ENCODE assay signal across 8 mouse cellular contexts in the genomic region with DNA sequence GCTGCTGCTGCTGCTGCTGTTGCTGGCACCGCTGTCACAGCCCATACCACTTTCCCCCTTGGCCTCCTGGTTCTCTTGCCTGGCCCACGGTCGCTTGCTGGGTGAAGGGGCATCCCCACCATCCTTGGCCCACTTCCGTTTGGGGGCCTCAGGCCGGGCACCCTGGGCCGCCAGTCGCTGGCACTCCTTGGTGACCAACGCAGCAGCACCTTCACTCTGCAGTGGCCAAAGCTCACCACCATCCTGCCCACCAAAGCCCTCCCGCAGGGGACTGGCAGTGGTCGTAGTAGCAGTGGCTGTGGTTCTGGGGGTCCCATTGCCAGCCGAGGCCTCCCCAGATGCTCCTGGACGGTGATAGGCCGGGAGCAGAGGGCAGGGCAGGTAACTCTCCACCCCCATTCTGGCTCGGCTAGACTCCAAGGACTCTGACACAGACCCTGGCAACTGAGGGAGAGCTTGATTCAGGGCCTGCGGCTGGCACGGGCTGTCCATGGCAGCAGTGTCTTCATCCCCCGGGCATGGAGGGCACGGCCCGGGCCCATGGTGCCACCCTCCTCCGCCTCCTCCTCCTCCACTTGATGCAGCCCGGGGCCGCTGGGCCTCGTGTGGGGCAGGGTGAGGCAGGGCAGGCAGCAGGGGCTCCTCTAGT. TPM values are rescaled to one million over a fixed set of nuclear protein-coding genes. Genes with fewer than 3 reads are reported as not detected.
DNase-seq lines count a peak whose midpoint lies in the region; ATAC-seq and TF ChIP-seq lines count a peak whose summit lies in the region.

No protein-coding gene starts in this region.

- peak overlapping the region; percentile 96 for H3K9ac ChIP-seq in heart, embryonic 13.5 days
- H3K9ac ChIP-seq in embryonic facial prominence, embryonic 14.5 days (ENCODE audit: low read depth, low read length): peak overlapping the region; percentile 90
- H3K9ac ChIP-seq in intestine, embryonic 15.5 days: peak overlapping the region; percentile 83
- H3K9ac ChIP-seq in liver, postnatal 0 days (replicated peaks): peak overlapping the region; percentile 82

- no peak for TF ChIP-seq CTCF in liver, postnatal 0 days (IDR thresholded peaks at IDR 0.05; ENCODE audit: low read depth)

- peaks cover 49% of the 10 kb centered on the region for H3K36me3 ChIP-seq in heart, embryonic 13.5 days
- peaks cover 37% of the 10 kb centered on the region for H3K36me3 ChIP-seq in embryonic facial prominence, embryonic 14.5 days (ENCODE audit: control insufficient read depth, insufficient read depth, low read length)
- 0 out of 2 replicates have a peak, but pooled peaks cover 3% of the 10 kb centered on the region for H3K36me3 ChIP-seq in intestine, embryonic 15.5 days
- H3K36me3 ChIP-seq in liver, postnatal 0 days (replicated peaks; ENCODE audit: insufficient read depth, low read length): peaks cover 18% of the 10 kb centered on the region

- WGBS in heart, embryonic 13.5 days: 66% methylated on average over 23 of the region's 23 CpGs
- 75% methylated on average over 20 of the region's 23 CpGs for WGBS in embryonic facial prominence, embryonic 14.5 days
- WGBS in intestine, embryonic 15.5 days: 65% methylated on average over 23 of the region's 23 CpGs
- 78% methylated on average over 22 of the region's 23 CpGs for WGBS in liver, postnatal 0 days (ENCODE audit: insufficient replicate concordance)

- no peaks in the 10 kb centered on the region for H3K27me3 ChIP-seq in heart, embryonic 13.5 days (replicated peaks)
- H3K27me3 ChIP-seq in embryonic facial prominence, embryonic 14.5 days (replicated peaks; ENCODE audit: control insufficient read depth, insufficient read depth, low read length): no peaks in the 10 kb centered on the region
- H3K27me3 ChIP-seq in intestine, embryonic 15.5 days (replicated peaks): no peaks in the 10 kb centered on the region
- no peaks in the 10 kb centered on the region for H3K27me3 ChIP-seq in liver, postnatal 0 days (ENCODE audit: insufficient read depth, low read length)

- H3K4me2 ChIP-seq in heart, embryonic 13.5 days: peak overlapping the region; percentile 87
- peak overlapping the region; percentile 69 for H3K4me2 ChIP-seq in embryonic facial prominence, embryonic 14.5 days (ENCODE audit: low read depth, low read length)
- peak overlapping the region; percentile 78 for H3K4me2 ChIP-seq in intestine, embryonic 15.5 days (replicated peaks)
- H3K4me2 ChIP-seq in liver, postnatal 0 days (ENCODE audit: low read depth, low read length): peak overlapping the region; percentile 61

- ATAC-seq in heart, embryonic 13.5 days (ENCODE audit: extremely low read depth, insufficient number of reproducible peaks, low FRiP score, low TSS enrichment): no peak
- no peak for ATAC-seq in embryonic facial prominence, embryonic 14.5 days (ENCODE audit: low read depth)
- ATAC-seq in intestine, embryonic 15.5 days: no peak
- no peak for ATAC-seq in liver, postnatal 0 days

- H3K27ac ChIP-seq in heart, embryonic 13.5 days (replicated peaks): peak overlapping the region; percentile 98
- no peak overlapping the region for H3K27ac ChIP-seq in embryonic facial prominence, embryonic 14.5 days (replicated peaks; ENCODE audit: low read depth, low read length)
- H3K27ac ChIP-seq in intestine, embryonic 15.5 days: no peak overlapping the region
- H3K27ac ChIP-seq in liver, postnatal 0 days (ENCODE audit: low read depth): peak overlapping the region; percentile 97

- H3K4me1 ChIP-seq in heart, embryonic 13.5 days: peaks cover 65% of the 10 kb centered on the region
- H3K4me1 ChIP-seq in embryonic facial prominence, embryonic 14.5 days (ENCODE audit: control insufficient read depth, insufficient read depth, low read length): peaks cover 27% of the 10 kb centered on the region
- H3K4me1 ChIP-seq in intestine, embryonic 15.5 days (replicated peaks): peaks cover 52% of the 10 kb centered on the region
- H3K4me1 ChIP-seq in liver, postnatal 0 days (ENCODE audit: insufficient read depth): peaks cover 56% of the 10 kb centered on the region

- intact Hi-C loops in left cerebral cortex, postnatal 25 days (cut with DNase I): loop anchor here (5.0 kb wide), 1 partner anchor 62 kb away; the partner anchor contains the start of gene Itpkc

- DNase-seq in heart, adult 8-10 months (ENCODE audit: low spot score): no peak
- DNase-seq in adrenal gland, adult 18-20 months (ENCODE audit: low spot score in 2 of 2): peak; percentile 70 to 79
- no peak for DNase-seq in embryonic facial prominence, embryonic 14.5 days (ENCODE audit: low spot score)
- DNase-seq in liver, postnatal 0 days: peak; percentile 50
- DNase-seq in c-Kit-positive CD71-positive TER-119-positive erythroid progenitor cells, embryonic 14.5 days (ENCODE audit: low spot score): no peak
- DNase-seq in left cerebral cortex, postnatal 25 days (ENCODE audit: low spot score in 2 of 2): no peak

- peak overlapping the region; percentile 80 for H3K4me3 ChIP-seq in heart, embryonic 13.5 days
- H3K4me3 ChIP-seq in embryonic facial prominence, embryonic 14.5 days (ENCODE audit: low read depth, low read length): peak overlapping the region; percentile 69
- peak overlapping the region; percentile 72 for H3K4me3 ChIP-seq in intestine, embryonic 15.5 days (replicated peaks)
- peak overlapping the region; percentile 68 for H3K4me3 ChIP-seq in liver, postnatal 0 days (ENCODE audit: low read depth, low read length)

- TF ChIP-seq EP300 in liver, postnatal 0 days (IDR thresholded peaks at IDR 0.05; ENCODE audit: low read depth): no peak

- H3K9me3 ChIP-seq in heart, embryonic 13.5 days: no peaks in the 10 kb centered on the region
- no peaks in the 10 kb centered on the region for H3K9me3 ChIP-seq in embryonic facial prominence, embryonic 14.5 days (ENCODE audit: control insufficient read depth, low read length)
- no peaks in the 10 kb centered on the region for H3K9me3 ChIP-seq in intestine, embryonic 15.5 days
- no peaks in the 10 kb centered on the region for H3K9me3 ChIP-seq in liver, postnatal 0 days (ENCODE audit: low read length)

RNA-seq across cellular contexts. Expression of gene Egln2, which starts 1.5 kb away (rescaled TPM):
- polyA plus RNA-seq in heart, embryonic 13.5 days (2015; fragmentation: Nextera tagmentation; extraction: Ambion mirVana): 48.1 and 52.7 TPM in 2 replicates
- 10 to 100 TPM; 60.7 to 62.6 (median 62.2) TPM for total RNA-seq in heart, adult 8-10 months (2022)
- 100 to 1,000 TPM in 1 of 2 experiments, 10 to 100 TPM in 1; 76.0 to 106 TPM for total RNA-seq in adrenal gland, adult 18-20 months (2021)
- polyA plus RNA-seq in embryonic facial prominence, embryonic 14.5 days (2014; fragmentation: Nextera tagmentation; extraction: Ambion mirVana): 41.1 and 47.1 TPM in 2 replicates
- polyA plus RNA-seq in intestine, embryonic 15.5 days (2015; fragmentation: Nextera tagmentation; extraction: Ambion mirVana): 68.1 and 73.0 TPM in 2 replicates
- 32.9 and 33.5 TPM in 2 replicates for polyA plus RNA-seq in liver, postnatal 0 days (2015; fragmentation: Nextera tagmentation; extraction: Ambion mirVana)
- 100 to 1,000 TPM in 1 of 2 experiments, 10 to 100 TPM in 1; 98.1 to 101 TPM for total RNA-seq in left cerebral cortex, postnatal 25 days (2021)

RNA-seq across cellular contexts. Expression of gene Cyp2t4, which starts 11.6 kb away (rescaled TPM):
- polyA plus RNA-seq in heart, embryonic 13.5 days (2015; fragmentation: Nextera tagmentation; extraction: Ambion mirVana): 0.12 TPM in 1 of 2 replicates, not detected in the other
- not detected for total RNA-seq in heart, adult 8-10 months (2022)
- not detected for total RNA-seq in adrenal gland, adult 18-20 months (2021)
- 0.26 and 1.0 TPM in 2 replicates for polyA plus RNA-seq in embryonic facial prominence, embryonic 14.5 days (2014; fragmentation: Nextera tagmentation; extraction: Ambion mirVana)
- polyA plus RNA-seq in intestine, embryonic 15.5 days (2015; fragmentation: Nextera tagmentation; extraction: Ambion mirVana): 0.09 and 0.16 TPM in 2 replicates
- polyA plus RNA-seq in liver, postnatal 0 days (2015; fragmentation: Nextera tagmentation; extraction: Ambion mirVana): not detected in 2 replicates
- not detected for total RNA-seq in left cerebral cortex, postnatal 25 days (2021)

RNA-seq across cellular contexts. Expression of gene Rab4b, which starts 13.6 kb away (rescaled TPM):
- 48.6 and 48.8 TPM in 2 replicates for polyA plus RNA-seq in heart, embryonic 13.5 days (2015; fragmentation: Nextera tagmentation; extraction: Ambion mirVana)
- total RNA-seq in heart, adult 8-10 months (2022): 10 to 100 TPM in 3 of 4 experiments, 1 to 10 TPM in 1; 9.4 to 13.5 (median 12.3) TPM
- total RNA-seq in adrenal gland, adult 18-20 months (2021): 10 to 100 TPM; 42.9 to 65.1 TPM
- 58.2 and 59.2 TPM in 2 replicates for polyA plus RNA-seq in embryonic facial prominence, embryonic 14.5 days (2014; fragmentation: Nextera tagmentation; extraction: Ambion mirVana)
- polyA plus RNA-seq in intestine, embryonic 15.5 days (2015; fragmentation: Nextera tagmentation; extraction: Ambion mirVana): 65.4 and 66.3 TPM in 2 replicates
- 31.5 and 32.7 TPM in 2 replicates for polyA plus RNA-seq in liver, postnatal 0 days (2015; fragmentation: Nextera tagmentation; extraction: Ambion mirVana)
- total RNA-seq in left cerebral cortex, postnatal 25 days (2021): 10 to 100 TPM; 85.3 to 91.2 TPM

RNA-seq across cellular contexts. Expression of gene Gm21983, which starts 15.8 kb away (rescaled TPM):
- 0.31 TPM in 1 of 2 replicates, not detected in the other for polyA plus RNA-seq in heart, embryonic 13.5 days (2015; fragmentation: Nextera tagmentation; extraction: Ambion mirVana)
- total RNA-seq in heart, adult 8-10 months (2022): not detected
- total RNA-seq in adrenal gland, adult 18-20 months (2021): not detected
- 0.52 TPM in 1 of 2 replicates, not detected in the other for polyA plus RNA-seq in embryonic facial prominence, embryonic 14.5 days (2014; fragmentation: Nextera tagmentation; extraction: Ambion mirVana)
- polyA plus RNA-seq in intestine, embryonic 15.5 days (2015; fragmentation: Nextera tagmentation; extraction: Ambion mirVana): not detected in 2 replicates
- polyA plus RNA-seq in liver, postnatal 0 days (2015; fragmentation: Nextera tagmentation; extraction: Ambion mirVana): not detected in 2 replicates
- total RNA-seq in left cerebral cortex, postnatal 25 days (2021): not detected

RNA-seq across cellular contexts. Expression of gene Mia, which starts 15.8 kb away (rescaled TPM):
- 4.3 and 4.8 TPM in 2 replicates for polyA plus RNA-seq in heart, embryonic 13.5 days (2015; fragmentation: Nextera tagmentation; extraction: Ambion mirVana)
- under 1 TPM in 3 of 4 experiments, not detected in 1; 0.52 to 0.89 (median 0.53) TPM for total RNA-seq in heart, adult 8-10 months (2022)
- under 1 TPM in 1 of 2 experiments, not detected in 1; 0.60 TPM for total RNA-seq in adrenal gland, adult 18-20 months (2021)
- polyA plus RNA-seq in embryonic facial prominence, embryonic 14.5 days (2014; fragmentation: Nextera tagmentation; extraction: Ambion mirVana): 102 and 115 TPM in 2 replicates
- polyA plus RNA-seq in intestine, embryonic 15.5 days (2015; fragmentation: Nextera tagmentation; extraction: Ambion mirVana): 6.4 and 9.4 TPM in 2 replicates
- 0.88 and 0.99 TPM in 2 replicates for polyA plus RNA-seq in liver, postnatal 0 days (2015; fragmentation: Nextera tagmentation; extraction: Ambion mirVana)
- total RNA-seq in left cerebral cortex, postnatal 25 days (2021): 1 to 10 TPM in 1 of 2 experiments, under 1 TPM in 1; 0.62 to 1.7 TPM

Comparison
In these comparisons a context has a peak if more than half of its experiments do, and no peak if none do; other contexts are left out.
1. H3K27ac ChIP-seq: peak in heart, embryonic 13.5 days (single experiment) and liver, postnatal 0 days (single experiment); none in embryonic facial prominence, embryonic 14.5 days (single experiment) and intestine, embryonic 15.5 days (single experiment).
2. DNase-seq: peak in adrenal gland, adult 18-20 months (2 of 2) and liver, postnatal 0 days (single experiment); none in heart, adult 8-10 months (single experiment), embryonic facial prominence, embryonic 14.5 days (single experiment), c-Kit-positive CD71-positive TER-119-positive erythroid progenitor cells, embryonic 14.5 days (single experiment) and left cerebral cortex, postnatal 25 days (0 of 2).
3. Peak in every context shown above with its lines, with median percentiles within 50 percentile points of each other: H3K4me2 ChIP-seq, H3K4me3 ChIP-seq and H3K9ac ChIP-seq.